In genomic region chr11:83619037-83619436, GRCm38 (mm10) we compare ENCODE assay signal across 32 mouse cellular contexts. TPM values are rescaled to one million over a fixed set of nuclear protein-coding genes. Genes with fewer than 3 reads are reported as not detected.
DNase-seq lines count a peak whose midpoint lies in the region; ATAC-seq and TF ChIP-seq lines count a peak whose summit lies in the region.
"Had no signal": no experiment of that assay in that cellular context is flagged by ENCODE, and none has a peak within 500 bp of the region (broad histone marks: within the 10 kb centered on the region; RNA-seq: fewer than 3 reads in every experiment).

No protein-coding gene starts in this region.

- H3K9ac ChIP-seq in CH12.LX (ENCODE audit: insufficient read depth, low read depth): no peak overlapping the region
- H3K9ac ChIP-seq in liver, embryonic 12.5 days: no peak overlapping the region
- H3K9ac ChIP-seq: embryonic facial prominence, embryonic 12.5 days; embryonic facial prominence, embryonic 15.5 days; forebrain, embryonic 15.5 days; heart, embryonic 12.5 days; heart, embryonic 15.5 days; hindbrain, embryonic 13.5 days; intestine, embryonic 15.5 days had no signal

- H3K4me1 ChIP-seq in CH12.LX (ENCODE audit: control insufficient read depth in 1 of 2, insufficient read depth in 2 of 2): peaks cover 2 to 19% of the 10 kb centered on the region in 2 experiments; a peak in 3 of 4 replicates
- H3K4me1 ChIP-seq in bone marrow macrophage, adult 2 months (ENCODE audit: control insufficient read depth, insufficient read depth, low read length): peaks cover 21% of the 10 kb centered on the region
- H3K4me1 ChIP-seq in liver, embryonic 12.5 days: no peaks in the 10 kb centered on the region
- H3K4me1 ChIP-seq: embryonic facial prominence, embryonic 12.5 days; embryonic facial prominence, embryonic 15.5 days; forebrain, embryonic 15.5 days; heart, embryonic 12.5 days; heart, embryonic 15.5 days; hindbrain, embryonic 10.5 days; hindbrain, embryonic 13.5 days; intestine, embryonic 15.5 days had no signal

- no peak overlapping the region for H3K4me3 ChIP-seq in CH12.LX (replicated peaks in 1 of 3; ENCODE audit: low read depth in 2 of 3, low read length in 2 of 3, poor library complexity in 1 of 3)
- no peak overlapping the region for H3K4me3 ChIP-seq in bone marrow macrophage, adult 2 months (ENCODE audit: insufficient read depth, low read length)
- no peak overlapping the region for H3K4me3 ChIP-seq in macrophage (ENCODE audit: inconsistent target)
- no peak overlapping the region for H3K4me3 ChIP-seq in liver, embryonic 12.5 days
- H3K4me3 ChIP-seq: embryonic facial prominence, embryonic 12.5 days; embryonic facial prominence, embryonic 15.5 days; forebrain, embryonic 15.5 days; heart, embryonic 12.5 days; heart, embryonic 15.5 days; hindbrain, embryonic 10.5 days; hindbrain, embryonic 13.5 days; intestine, embryonic 15.5 days had no signal

- H3K79me2 ChIP-seq in CH12.LX (replicated peaks; ENCODE audit: control insufficient read depth, extremely low read depth, insufficient read depth, poor library complexity, severe bottlenecking) (no peaks in the 10 kb centered on the region), macrophage (ENCODE audit: inconsistent target) (no peaks in the 10 kb centered on the region)

- dilution Hi-C loops in CH12.LX (cut with MboI; ENCODE audit: extremely low pct_ligation_motif_present, extremely low pct_unique_long_range_greater_than_20kb, low sequenced_read_pairs): no loop called here

- no peak for TF ChIP-seq RAD21 in CH12.LX (IDR thresholded peaks at IDR 0.05; ENCODE audit: low read depth, low read length)

- no peaks in the 10 kb centered on the region for H3K9me3 ChIP-seq in CH12.LX (replicated peaks; ENCODE audit: low read length)
- no peaks in the 10 kb centered on the region for H3K9me3 ChIP-seq in liver, embryonic 12.5 days (replicated peaks)
- H3K9me3 ChIP-seq: embryonic facial prominence, embryonic 12.5 days; embryonic facial prominence, embryonic 15.5 days; forebrain, embryonic 15.5 days; heart, embryonic 12.5 days; heart, embryonic 15.5 days; hindbrain, embryonic 10.5 days; hindbrain, embryonic 13.5 days; intestine, embryonic 15.5 days had no signal

- TF ChIP-seq CTCF in CH12.LX (conservative IDR thresholded peaks at IDR 0.05 in 1 of 2, IDR thresholded peaks at IDR 0.05 in 1 of 2; ENCODE audit: low read depth in 2 of 2, low read length in 2 of 2): no peak
- TF ChIP-seq CTCF in bone marrow macrophage, adult 2 months (IDR thresholded peaks at IDR 0.05; ENCODE audit: low read depth, low read length): no peak

- DNase-seq in CH12.LX (ENCODE audit: extremely low read depth): peak; percentile 71
- DNase-seq in thymus, postnatal 14 days: no peak
- no peak for DNase-seq in layer of hippocampus, postnatal 25 days (ENCODE audit: extremely low spot score in 1 of 2, low spot score in 1 of 2)
- no peak for DNase-seq in spleen, adult 12 weeks (ENCODE audit: low spot score)
- DNase-seq: adrenal gland, adult 2 months; adrenal gland, postnatal 14 days; cerebellum, adult 18-20 months; cerebellum, adult 9-10 months; cerebellum, postnatal 14 days; gastrocnemius, postnatal 10 days; gastrocnemius, postnatal 36 days; heart, adult 11 months; heart, postnatal 10 days; heart, postnatal 36 days had no signal

- in situ Hi-C loops in CH12.LX (cut with MboI; ENCODE audit: low pct_ligation_motif_present, low pct_unique_long_range_greater_than_20kb, low sequenced_read_pairs): no loop called here

- H3K4me2 ChIP-seq in CH12.LX (ENCODE audit: insufficient read depth, low read depth, poor library complexity, severe bottlenecking): no peak overlapping the region
- no peak overlapping the region for H3K4me2 ChIP-seq in liver, embryonic 12.5 days
- H3K4me2 ChIP-seq: embryonic facial prominence, embryonic 12.5 days; embryonic facial prominence, embryonic 15.5 days; forebrain, embryonic 15.5 days; heart, embryonic 12.5 days; heart, embryonic 15.5 days; hindbrain, embryonic 13.5 days; intestine, embryonic 15.5 days had no signal

- peak; percentile 86 for TF ChIP-seq EP300 in CH12.LX (IDR thresholded peaks at IDR 0.05; ENCODE audit: low read length)

- H3K36me3 ChIP-seq in CH12.LX (replicated peaks in 1 of 2; ENCODE audit: control insufficient read depth in 1 of 2, insufficient read depth in 1 of 2, low read length in 1 of 2): no peaks in the 10 kb centered on the region
- H3K36me3 ChIP-seq in macrophage (ENCODE audit: inconsistent target): no peaks in the 10 kb centered on the region
- no peaks in the 10 kb centered on the region for H3K36me3 ChIP-seq in liver, embryonic 12.5 days
- H3K36me3 ChIP-seq: embryonic facial prominence, embryonic 12.5 days; embryonic facial prominence, embryonic 15.5 days; forebrain, embryonic 15.5 days; heart, embryonic 12.5 days; heart, embryonic 15.5 days; hindbrain, embryonic 10.5 days; hindbrain, embryonic 13.5 days; intestine, embryonic 15.5 days had no signal

- peak; percentile 85 for ATAC-seq in monocyte, adult 5-6 weeks (replicated peaks; ENCODE audit: insufficient number of reproducible peaks, low FRiP score, low TSS enrichment, poor library complexity, severe bottlenecking)
- ATAC-seq in liver, embryonic 12.5 days: no peak
- ATAC-seq: CD4-positive, CD25-positive, alpha-beta regulatory T cell, adult 4 months; forebrain, embryonic 15.5 days; hindbrain, embryonic 16.5 days; intestine, embryonic 15.5 days had no signal

- 0% methylated on average over 1 of the region's 1 CpGs for WGBS in macrophage (ENCODE audit: missing documents)
- WGBS in liver, embryonic 12.5 days (ENCODE audit: insufficient replicate concordance): 64% methylated on average over 1 of the region's 1 CpGs

- H3K27ac ChIP-seq in CH12.LX (ENCODE audit: insufficient read depth, low read depth): no peak overlapping the region
- peak overlapping the region; percentile 90 for H3K27ac ChIP-seq in bone marrow macrophage, adult 2 months (ENCODE audit: insufficient read depth, low read depth, low read length)
- peak overlapping the region; percentile 95 for H3K27ac ChIP-seq in macrophage
- H3K27ac ChIP-seq in liver, embryonic 12.5 days: no peak overlapping the region
- H3K27ac ChIP-seq: embryonic facial prominence, embryonic 12.5 days; embryonic facial prominence, embryonic 15.5 days; forebrain, embryonic 15.5 days; heart, embryonic 15.5 days; hindbrain, embryonic 10.5 days; hindbrain, embryonic 13.5 days; intestine, embryonic 15.5 days had no signal

- no peaks in the 10 kb centered on the region for H3K27me3 ChIP-seq in CH12.LX (replicated peaks)
- H3K27me3 ChIP-seq in liver, embryonic 12.5 days (replicated peaks): no peaks in the 10 kb centered on the region
- H3K27me3 ChIP-seq: embryonic facial prominence, embryonic 12.5 days; embryonic facial prominence, embryonic 15.5 days; forebrain, embryonic 15.5 days; heart, embryonic 12.5 days; heart, embryonic 15.5 days; hindbrain, embryonic 13.5 days; intestine, embryonic 15.5 days had no signal

- no peak for TF ChIP-seq POLR2A in CH12.LX (IDR thresholded peaks at IDR 0.05; ENCODE audit: low read depth, low read length)
- no peak for TF ChIP-seq POLR2A in bone marrow macrophage, adult 2 months (IDR thresholded peaks at IDR 0.05; ENCODE audit: borderline replicate concordance, low read depth, low read length)

RNA-seq across cellular contexts. Expression of gene Ccl6, which starts 26.1 kb away (rescaled TPM):
- total RNA-seq in CH12.LX (2012; rRNA removed) (0.13 and 0.30 TPM in 2 replicates), CH12.LX (2014; rRNA removed) (1.2 and 1.8 TPM in 2 replicates)
- polyA plus RNA-seq in CH12.LX (2012; ENCODE audit: insufficient read length, low read depth) (0.93 and 1.3 TPM in 2 replicates), macrophage (2018) (508 to 1,107 TPM (median 907 TPM) in 3 replicates)
- polyA plus RNA-seq in bone marrow macrophage, adult 2 months (2012; ENCODE audit: insufficient read depth, insufficient read length, missing spikeins): 168 and 174 TPM in 2 replicates
- 100 to 1,000 TPM in 5 of 26 experiments, 10 to 100 TPM in 21; 13.7 to 172 (median 40.9) TPM for total RNA-seq in macrophage (2018; cell fraction: chromatin; rRNA removed)
- 100 to 1,000 TPM; 122 to 667 (median 326) TPM for total RNA-seq in macrophage (2018; cell fraction: cytosol; rRNA removed)
- total RNA-seq in macrophage (2018; cell fraction: nucleus; rRNA removed): 100 to 1,000 TPM in 13 of 26 experiments, 10 to 100 TPM in 13; 47.6 to 271 (median 103) TPM
- 235 to 1,319 TPM (median 1,123 TPM) in 3 replicates for total RNA-seq in monocyte, adult 5-6 weeks (2017)
- 8.0 and 8.8 TPM in 2 replicates for polyA plus RNA-seq in liver, embryonic 12.5 days (2016; fragmentation: Nextera tagmentation; extraction: Ambion mirVana)
- 1 to 10 TPM; 1.7 to 2.5 TPM for total RNA-seq in layer of hippocampus, postnatal 25 days (2021)
- polyA plus RNA-seq: C2C12; CD4-positive, CD25-positive, alpha-beta regulatory T cell, adult 4 months had no signal

RNA-seq across cellular contexts. Expression of gene Rpl9-ps1, which starts 26.4 kb away (rescaled TPM):
- total RNA-seq in CH12.LX (2012; rRNA removed) (not detected in 2 replicates), CH12.LX (2014; rRNA removed) (not detected in 2 replicates)
- polyA plus RNA-seq in CH12.LX (2012; ENCODE audit: insufficient read length, low read depth) (not detected in 2 replicates), macrophage (2018) (not detected in 3 replicates)
- polyA plus RNA-seq in bone marrow macrophage, adult 2 months (2012; ENCODE audit: insufficient read depth, insufficient read length, missing spikeins): not detected in 2 replicates
- total RNA-seq in macrophage (2018; cell fraction: chromatin; rRNA removed): 1 to 10 TPM in 8 of 26 experiments, not detected in 18; 1.8 to 4.2 (median 2.2) TPM
- total RNA-seq in macrophage (2018; cell fraction: cytosol; rRNA removed): under 1 TPM in 3 of 26 experiments, not detected in 23; 0.29 to 0.41 (median 0.33) TPM
- total RNA-seq in macrophage (2018; cell fraction: nucleus; rRNA removed): 1 to 10 TPM in 13 of 26 experiments, not detected in 13; 1.2 to 5.7 (median 2.4) TPM
- 1.3 TPM in 1 of 3 replicates, not detected in the others for total RNA-seq in monocyte, adult 5-6 weeks (2017)
- polyA plus RNA-seq in liver, embryonic 12.5 days (2016; fragmentation: Nextera tagmentation; extraction: Ambion mirVana): not detected in 2 replicates
- total RNA-seq in layer of hippocampus, postnatal 25 days (2021): not detected
- total RNA-seq: adrenal gland, adult 2 months; adrenal gland, postnatal 14 days; ES-E14; gastrocnemius, adult 18-20 months; gastrocnemius, postnatal 10 days; gastrocnemius, postnatal 36 days; heart, postnatal 10 days; heart, postnatal 36 days had no signal
- polyA plus RNA-seq: adrenal gland, adult 2 months; C2C12; CD4-positive, CD25-positive, alpha-beta regulatory T cell, adult 4 months; embryonic facial prominence, embryonic 12.5 days; embryonic facial prominence, embryonic 15.5 days; forebrain, embryonic 11.5 days; forebrain, embryonic 15.5 days; heart, embryonic 12.5 days; heart, embryonic 15.5 days; hindbrain, embryonic 10.5 days; hindbrain, embryonic 13.5 days; hindbrain, embryonic 16.5 days; intestine, embryonic 15.5 days had no signal

RNA-seq across cellular contexts. Expression of gene Ccl3, which starts 30.1 kb away (rescaled TPM):
- total RNA-seq in CH12.LX (2012; rRNA removed): 3.2 and 5.0 TPM in 2 replicates
- total RNA-seq in CH12.LX (2014; rRNA removed): 6.7 and 10.6 TPM in 2 replicates
- polyA plus RNA-seq in CH12.LX (2012; ENCODE audit: insufficient read length, low read depth): 15.6 and 18.4 TPM in 2 replicates
- polyA plus RNA-seq in bone marrow macrophage, adult 2 months (2012; ENCODE audit: insufficient read depth, insufficient read length, missing spikeins): 129 and 135 TPM in 2 replicates
- total RNA-seq in macrophage (2018; cell fraction: chromatin; rRNA removed): 100 to 1,000 TPM in 21 of 26 experiments, 10 to 100 TPM in 5; 68.7 to 743 (median 252) TPM
- 1,000 to 10,000 TPM in 14 of 26 experiments, 100 to 1,000 TPM in 12; 325 to 6,363 (median 1,124) TPM for total RNA-seq in macrophage (2018; cell fraction: cytosol; rRNA removed)
- 1,000 to 10,000 TPM in 15 of 26 experiments, 100 to 1,000 TPM in 11; 331 to 4,588 (median 1,236) TPM for total RNA-seq in macrophage (2018; cell fraction: nucleus; rRNA removed)
- polyA plus RNA-seq in macrophage (2018): 203 to 397 TPM (median 307 TPM) in 3 replicates
- total RNA-seq in monocyte, adult 5-6 weeks (2017): 448 to 606 TPM (median 547 TPM) in 3 replicates
- 1.6 and 2.0 TPM in 2 replicates for polyA plus RNA-seq in liver, embryonic 12.5 days (2016; fragmentation: Nextera tagmentation; extraction: Ambion mirVana)
- not detected for total RNA-seq in layer of hippocampus, postnatal 25 days (2021)
- total RNA-seq: adrenal gland, postnatal 14 days; gastrocnemius, adult 18-20 months; gastrocnemius, postnatal 10 days; gastrocnemius, postnatal 36 days; heart, postnatal 36 days had no signal
- polyA plus RNA-seq: C2C12; CD4-positive, CD25-positive, alpha-beta regulatory T cell, adult 4 months had no signal

RNA-seq across cellular contexts. Expression of gene Ccl9, which starts 40.6 kb away (rescaled TPM):
- total RNA-seq in CH12.LX (2012; rRNA removed) (0.42 TPM in 1 of 2 replicates, not detected in the other), CH12.LX (2014; rRNA removed) (0.63 and 0.67 TPM in 2 replicates)
- polyA plus RNA-seq in CH12.LX (2012; ENCODE audit: insufficient read length, low read depth) (0.64 and 0.81 TPM in 2 replicates), macrophage (2018) (289 to 625 TPM (median 620 TPM) in 3 replicates)
- 650 and 692 TPM in 2 replicates for polyA plus RNA-seq in bone marrow macrophage, adult 2 months (2012; ENCODE audit: insufficient read depth, insufficient read length, missing spikeins)
- total RNA-seq in macrophage (2018; cell fraction: chromatin; rRNA removed): 100 to 1,000 TPM in 16 of 26 experiments, 10 to 100 TPM in 10; 27.1 to 700 (median 152) TPM
- 1,000 to 10,000 TPM in 7 of 26 experiments, 100 to 1,000 TPM in 19; 287 to 1,885 (median 507) TPM for total RNA-seq in macrophage (2018; cell fraction: cytosol; rRNA removed)
- total RNA-seq in macrophage (2018; cell fraction: nucleus; rRNA removed): 1,000 to 10,000 TPM in 2 of 26 experiments, 100 to 1,000 TPM in 23, 10 to 100 TPM in 1; 94.4 to 1,218 (median 394) TPM
- total RNA-seq in monocyte, adult 5-6 weeks (2017): 98.1 to 442 TPM (median 354 TPM) in 3 replicates
- 9.7 and 11.9 TPM in 2 replicates for polyA plus RNA-seq in liver, embryonic 12.5 days (2016; fragmentation: Nextera tagmentation; extraction: Ambion mirVana)
- 1 to 10 TPM; 3.9 to 5.1 TPM for total RNA-seq in layer of hippocampus, postnatal 25 days (2021)
- polyA plus RNA-seq: CD4-positive, CD25-positive, alpha-beta regulatory T cell, adult 4 months had no signal

RNA-seq across cellular contexts. Expression of gene Ccl4, which starts 43.3 kb away (rescaled TPM):
- 6.9 and 7.2 TPM in 2 replicates for total RNA-seq in CH12.LX (2012; rRNA removed)
- 7.6 and 12.7 TPM in 2 replicates for total RNA-seq in CH12.LX (2014; rRNA removed)
- 24.2 and 26.1 TPM in 2 replicates for polyA plus RNA-seq in CH12.LX (2012; ENCODE audit: insufficient read length, low read depth)
- polyA plus RNA-seq in bone marrow macrophage, adult 2 months (2012; ENCODE audit: insufficient read depth, insufficient read length, missing spikeins): 78.8 and 104 TPM in 2 replicates
- total RNA-seq in macrophage (2018; cell fraction: chromatin; rRNA removed): 1,000 to 10,000 TPM in 4 of 26 experiments, 100 to 1,000 TPM in 21, 10 to 100 TPM in 1; 90.2 to 1,268 (median 418) TPM
- 1,000 to 10,000 TPM in 13 of 26 experiments, 100 to 1,000 TPM in 13; 245 to 6,609 (median 1,184) TPM for total RNA-seq in macrophage (2018; cell fraction: cytosol; rRNA removed)
- 1,000 to 10,000 TPM in 16 of 26 experiments, 100 to 1,000 TPM in 10; 156 to 4,947 (median 1,739) TPM for total RNA-seq in macrophage (2018; cell fraction: nucleus; rRNA removed)
- polyA plus RNA-seq in macrophage (2018): 101 to 412 TPM (median 201 TPM) in 3 replicates
- total RNA-seq in monocyte, adult 5-6 weeks (2017): 523 to 801 TPM (median 669 TPM) in 3 replicates
- polyA plus RNA-seq in liver, embryonic 12.5 days (2016; fragmentation: Nextera tagmentation; extraction: Ambion mirVana): 0.85 and 0.99 TPM in 2 replicates
- total RNA-seq in layer of hippocampus, postnatal 25 days (2021): not detected
- total RNA-seq: adrenal gland, postnatal 14 days; ES-E14; gastrocnemius, adult 18-20 months; gastrocnemius, postnatal 10 days; gastrocnemius, postnatal 36 days; heart, postnatal 10 days; heart, postnatal 36 days had no signal
- polyA plus RNA-seq: C2C12; forebrain, embryonic 11.5 days had no signal

Comparison
In these comparisons a context has a peak if more than half of its experiments do, and no peak if none do; other contexts are left out.
1. H3K27ac ChIP-seq: peak in bone marrow macrophage, adult 2 months (single experiment) and macrophage (single experiment); none in CH12.LX (single experiment) and liver, embryonic 12.5 days (single experiment).
2. RNA of gene Ccl6, which starts 26.1 kb away (polyA plus RNA-seq): 508 to 1,107 TPM in macrophage and 168 to 174 TPM in bone marrow macrophage, adult 2 months; 8.0 to 8.8 TPM in liver, embryonic 12.5 days and 0.93 to 1.3 TPM in CH12.LX; every median in the first group is over 10 times any median in the second.